Mouse (Mus musculus) CH12.LX (cell line): ENCODE results near the gene Ftsj3. TPM values are rescaled to one million over a fixed set of nuclear protein-coding genes. Genes with fewer than 3 reads are reported as not detected.

Experiments
- DNase-seq: peaks from one replicate; pipeline ENCODE4 v3.0.0-alpha.2; 2013; ENCODE audit errors: extremely low read depth
- H3K27ac ChIP-seq: 2 replicates; pipeline ENCODE4 v1.5.1; 2012; ENCODE audit warnings: low read depth, mild to moderate bottlenecking, control low read depth, moderate library complexity; ENCODE audit not compliant: insufficient read depth
- H3K27me3 ChIP-seq: replicated peaks from 2 replicates; pipeline ENCODE3; 2012; ENCODE audit warnings: inconsistent platforms
- H3K36me3 ChIP-seq, 2 experiments: replicated peaks in 1 of 2; 2 replicates each; pipeline versions ENCODE3 to v1.6.1; 2012; ENCODE audit warnings: inconsistent platforms in 1 of 2, low read length in 1 of 2, mild to moderate bottlenecking in 1 of 2, mixed read lengths in 1 of 2, moderate library complexity in 1 of 2; ENCODE audit not compliant: control insufficient read depth in 1 of 2, insufficient read depth in 1 of 2
- H3K4me1 ChIP-seq, 2 experiments: 2 replicates each; pipeline ENCODE4 v1.6.1; 2012; ENCODE audit warnings: inconsistent platforms in 1 of 2, moderate library complexity in 1 of 2; ENCODE audit not compliant: insufficient read depth in 2 of 2, control insufficient read depth in 1 of 2
- H3K4me2 ChIP-seq: 2 replicates; pipeline ENCODE4 v1.6.1; 2012; ENCODE audit warnings: low read depth, mild to moderate bottlenecking, control low read depth; ENCODE audit not compliant: poor library complexity, insufficient read depth, severe bottlenecking
- H3K4me3 ChIP-seq, 3 experiments: fragments of 150-350 bp in 1 of 3; sonication (generic) in 1 of 3; replicated peaks in 1 of 3; 2 replicates each; pipeline versions ENCODE3 to v1.5.1; 2011 to 2012; ENCODE audit warnings: low read depth in 2 of 3, low read length in 2 of 3, mild to moderate bottlenecking in 2 of 3, moderate library complexity in 2 of 3, control low read depth in 1 of 3, improper control_type of control experiment in 1 of 3, inconsistent platforms in 1 of 3, mixed read lengths in 1 of 3; ENCODE audit not compliant: poor library complexity in 1 of 3
- H3K79me2 ChIP-seq: replicated peaks from 2 replicates; pipeline ENCODE4 v1.6.1; 2012; ENCODE audit warnings: mild to moderate bottlenecking, moderate library complexity; ENCODE audit not compliant: control insufficient read depth, poor library complexity, insufficient read depth, severe bottlenecking; ENCODE audit errors: extremely low read depth
- H3K9ac ChIP-seq: 2 replicates; pipeline ENCODE4 v1.6.1; 2012; ENCODE audit warnings: low read depth, mild to moderate bottlenecking, control low read depth, moderate library complexity; ENCODE audit not compliant: insufficient read depth
- H3K9me3 ChIP-seq: replicated peaks from 2 replicates; pipeline ENCODE3; 2012; ENCODE audit warnings: low read length, inconsistent platforms, mixed read lengths
- CHD2 ChIP-seq: IDR thresholded peaks from 2 replicates; pipeline ENCODE4 v1.6.1; 2011; ENCODE audit warnings: low read length, improper control_type of control experiment
- CTCF ChIP-seq, 2 experiments: IDR thresholded peaks in 1 of 2; conservative IDR thresholded peaks in 1 of 2; 2 replicates each; pipeline ENCODE4 v1.5.1; 2011 to 2012; ENCODE audit warnings: low read depth in 2 of 2, low read length in 2 of 2, improper control_type of control experiment in 1 of 2, inconsistent platforms in 1 of 2, mild to moderate bottlenecking in 1 of 2, moderate library complexity in 1 of 2
- ELF1 ChIP-seq: IDR thresholded peaks from 2 replicates; pipeline ENCODE4 v1.6.1; 2014; ENCODE audit warnings: low read depth, mild to moderate bottlenecking, inconsistent platforms, low read length, improper control_type of control experiment
- EP300 ChIP-seq: IDR thresholded peaks from 2 replicates; pipeline ENCODE4 v1.6.1; 2011; ENCODE audit warnings: low read length, improper control_type of control experiment
- ETS1 ChIP-seq: conservative IDR thresholded peaks from 2 replicates; pipeline ENCODE4 v1.6.1; 2012; ENCODE audit warnings: low read depth, mild to moderate bottlenecking, inconsistent platforms, low read length, improper control_type of control experiment, moderate library complexity
- HCFC1 ChIP-seq: IDR thresholded peaks from 2 replicates; pipeline ENCODE4 v1.6.1; 2012; ENCODE audit warnings: low read depth, mild to moderate bottlenecking, inconsistent platforms, low read length, improper control_type of control experiment
- IRF4 ChIP-seq: IDR thresholded peaks from 2 replicates; pipeline ENCODE4 v1.6.1; 2014; ENCODE audit warnings: low read depth, mild to moderate bottlenecking, inconsistent platforms, low read length, improper control_type of control experiment
- JUND ChIP-seq: conservative IDR thresholded peaks from 2 replicates; pipeline ENCODE4 v1.6.1; 2011; ENCODE audit warnings: low read depth, low read length, improper control_type of control experiment
- MAFK ChIP-seq: IDR thresholded peaks from 2 replicates; pipeline ENCODE4 v1.6.1; 2011; ENCODE audit warnings: low read length, improper control_type of control experiment; ENCODE audit not compliant: insufficient replicate concordance
- MEF2A ChIP-seq: IDR thresholded peaks from 2 replicates; pipeline ENCODE4 v1.6.1; 2014; ENCODE audit warnings: low read depth, mild to moderate bottlenecking, inconsistent platforms, low read length, improper control_type of control experiment, borderline replicate concordance
- NRF1 ChIP-seq: IDR thresholded peaks from 2 replicates; pipeline ENCODE4 v1.6.1; 2014; ENCODE audit warnings: low read depth, mild to moderate bottlenecking, inconsistent platforms, low read length, improper control_type of control experiment, moderate library complexity
- POLR2AphosphoS2 ChIP-seq: IDR thresholded peaks from 2 replicates; pipeline ENCODE4 v1.6.1; 2011; ENCODE audit warnings: low read depth, low read length, improper control_type of control experiment
- RCOR1 ChIP-seq: conservative IDR thresholded peaks from 2 replicates; pipeline ENCODE4 v1.6.1; 2012; ENCODE audit warnings: low read depth, mild to moderate bottlenecking, inconsistent platforms, low read length, improper control_type of control experiment
- TCF12 ChIP-seq: IDR thresholded peaks from 2 replicates; pipeline ENCODE4 v1.6.1; 2014; ENCODE audit warnings: low read depth, mild to moderate bottlenecking, inconsistent platforms, low read length, improper control_type of control experiment
- UBTF ChIP-seq: IDR thresholded peaks from 2 replicates; pipeline ENCODE4 v1.6.1; 2012; ENCODE audit warnings: low read depth, mild to moderate bottlenecking, inconsistent platforms, low read length, improper control_type of control experiment, moderate library complexity
- USF1 ChIP-seq: IDR thresholded peaks from 2 replicates; pipeline ENCODE4 v1.6.1; 2014; ENCODE audit warnings: low read depth, mild to moderate bottlenecking, inconsistent platforms, low read length, improper control_type of control experiment
- USF2 ChIP-seq: conservative IDR thresholded peaks from 2 replicates; pipeline ENCODE4 v1.6.1; 2011; ENCODE audit warnings: low read depth, low read length, improper control_type of control experiment
- ZC3H11A ChIP-seq: IDR thresholded peaks from 2 replicates; pipeline ENCODE4 v1.6.1; 2012; ENCODE audit warnings: low read depth, mild to moderate bottlenecking, inconsistent platforms, low read length, improper control_type of control experiment
- ZNF384 ChIP-seq: IDR thresholded peaks from 2 replicates; pipeline ENCODE4 v1.6.1; 2012; ENCODE audit warnings: low read depth, low read length, improper control_type of control experiment, inconsistent platforms
- dilution Hi-C: fragments of 300-500 bp; cut with MboI; formaldehyde crosslinking; loops from 2 replicates; pipeline ENCODE4 v1.14.3; 2020; ENCODE audit warnings: low sequenced_read_pairs; ENCODE audit not compliant: extremely low pct_unique_long_range_greater_than_20kb, extremely low pct_ligation_motif_present
- in situ Hi-C: fragments of 300-500 bp; cut with MboI; formaldehyde crosslinking; loops from 3 replicates; pipeline ENCODE4 v1.14.3; 2019; ENCODE audit warnings: low sequenced_read_pairs, low pct_ligation_motif_present, low pct_unique_long_range_greater_than_20kb, mixed read lengths
- polyA plus RNA-seq: library from polyadenylated mRNA; unstranded; fragments of >175 nt; gene quantifications from 2 replicates; pipeline ENCODE4 v1.2.1, GENCODE M21; 2012; ENCODE audit warnings: low read depth; ENCODE audit not compliant: insufficient read length
- total RNA-seq, 2 experiments: library from RNA; depleted of rRNA; stranded (reverse); fragments of 300-350 nt in 1 of 2; fragments of >200 nt in 1 of 2; gene quantifications; 2 replicates each; pipeline ENCODE4 v1.2.3; 2012 to 2014

Gene Ftsj3
- total and polyA plus RNA-seq, 3 experiments: 178 to 298 (median 215) TPM

DNA sequence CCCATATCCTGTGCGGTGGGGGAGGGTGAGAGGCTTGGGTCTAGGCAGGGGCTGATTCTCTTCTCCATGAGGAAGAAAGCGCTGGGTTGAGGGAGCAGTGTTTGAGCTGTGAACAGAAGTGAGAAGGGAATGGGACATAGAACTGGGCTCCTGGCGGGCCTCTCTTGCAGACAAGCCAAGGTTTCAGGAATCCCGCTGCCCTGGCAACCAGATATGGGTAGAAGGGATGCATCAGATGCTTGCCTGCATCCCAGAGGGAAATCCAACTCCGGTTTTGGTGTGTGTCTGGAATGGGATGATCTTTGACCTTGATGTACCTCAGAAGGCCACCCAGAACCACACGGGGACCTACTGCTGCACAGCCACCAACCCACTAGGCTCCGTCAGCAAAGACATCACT is 30.3 kb upstream of the Ftsj3 start:
- Histone ChIP-seq H3K27me3 (peaks cover 4% of the 10 kb centered on the region), H3K36me3 (no peaks in the 10 kb centered on the region), H3K9me3 (peaks cover 5% of the 10 kb centered on the region), H3K79me2 (no peaks in the 10 kb centered on the region), H3K4me3 (no peak overlapping the region), H3K4me2 (no peak overlapping the region), H3K4me1 (peaks cover 0 to 8% of the 10 kb centered on the region in 2 experiments; a peak in 1 of 4 replicates), H3K9ac (no peak overlapping the region), H3K27ac (no peak overlapping the region)
- in situ Hi-C loops (loop anchor here (5.0 kb wide), 1 partner anchor 41 kb away; no protein-coding TSS in a partner anchor), dilution Hi-C loops (no loop called here)
- TF ChIP-seq HCFC1 (no peak), RCOR1 (no peak), ELF1 (no peak), ETS1 (no peak), USF2 (no peak), CHD2 (no peak), MEF2A (no peak), MAFK (no peak), EP300 (no peak), CTCF (conservative IDR thresholded peaks at IDR 0.05 in 1 of 2, IDR thresholded peaks at IDR 0.05 in 1 of 2; ENCODE audit: low read depth in 2 of 2, low read length in 2 of 2) (no peak), ZNF384 (no peak), UBTF (no peak), ZC3H11A (no peak), JUND (no peak), USF1 (no peak), IRF4 (no peak), POLR2AphosphoS2 (no peak), NRF1 (no peak)
- DNase-seq: no peak

DNA sequence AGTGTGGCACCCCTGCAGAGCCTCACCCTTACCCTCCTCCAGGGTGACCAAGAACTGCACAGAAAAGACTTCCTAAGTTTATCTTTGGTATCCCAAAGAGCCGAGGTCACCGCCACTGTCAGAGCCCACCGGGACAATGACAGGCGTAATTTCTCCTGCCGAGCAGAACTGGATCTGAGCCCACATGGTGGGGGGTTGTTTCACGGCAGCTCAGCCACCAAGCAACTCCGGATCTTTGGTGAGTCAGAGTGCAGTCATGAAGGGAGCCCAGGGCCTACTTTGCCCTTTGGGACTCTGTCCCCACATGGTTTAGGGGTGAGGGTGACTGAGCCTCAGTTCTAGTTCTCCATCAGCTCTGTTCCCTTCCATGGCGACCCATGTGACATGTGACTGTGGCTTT is 28.2 kb upstream of the Ftsj3 start:
- no peak overlapping the region for H3K4me3 ChIP-seq
- no peak for TF ChIP-seq RCOR1
- no peak for TF ChIP-seq EP300
- no peak for TF ChIP-seq ZNF384
- no peak for TF ChIP-seq TCF12
- no peaks in the 10 kb centered on the region for H3K9me3 ChIP-seq
- in situ Hi-C loops (no loop called here), dilution Hi-C loops (no loop called here)
- no peaks in the 10 kb centered on the region for H3K79me2 ChIP-seq
- H3K4me1 ChIP-seq: peaks cover 0 to 8% of the 10 kb centered on the region in 2 experiments; a peak in 1 of 4 replicates
- H3K27ac ChIP-seq: no peak overlapping the region
- DNase-seq: no peak
- no peak overlapping the region for H3K9ac ChIP-seq
- H3K36me3 ChIP-seq: no peaks in the 10 kb centered on the region
- peaks cover 4% of the 10 kb centered on the region for H3K27me3 ChIP-seq
- H3K4me2 ChIP-seq: no peak overlapping the region
